Comparison of ENCODE assay signal across 8 mouse cellular contexts in genomic region chr2:115384414-115385180, GRCm38 (mm10).
A peak's percentile ranks its signal among the peaks of the same experiment; 100 is the strongest.
DNase-seq lines count a peak whose midpoint lies in the region; ATAC-seq and TF ChIP-seq lines count a peak whose summit lies in the region.

No protein-coding gene starts in this region.

- no peaks in the 10 kb centered on the region for H3K36me3 ChIP-seq in heart, embryonic 13.5 days
- H3K36me3 ChIP-seq in intestine, embryonic 15.5 days, result no peaks in the 10 kb centered on the region
- H3K36me3 ChIP-seq in midbrain, postnatal 0 days (ENCODE audit: insufficient read depth, low read length), result no peaks in the 10 kb centered on the region

- no peaks in the 10 kb centered on the region for H3K27me3 ChIP-seq in heart, embryonic 13.5 days (replicated peaks)
- H3K27me3 ChIP-seq in intestine, embryonic 15.5 days (replicated peaks), result no peaks in the 10 kb centered on the region
- no peaks in the 10 kb centered on the region for H3K27me3 ChIP-seq in midbrain, postnatal 0 days (ENCODE audit: insufficient read depth, low read length)

- H3K4me2 ChIP-seq in heart, embryonic 13.5 days, result peak overlapping the region; percentile 59
- H3K4me2 ChIP-seq in intestine, embryonic 15.5 days (replicated peaks), result no peak overlapping the region
- H3K4me2 ChIP-seq in midbrain, postnatal 0 days (ENCODE audit: low read depth, low read length, poor library complexity, severe bottlenecking), result no peak overlapping the region

- H3K4me1 ChIP-seq in heart, embryonic 13.5 days, result peaks cover 39% of the 10 kb centered on the region
- peaks cover 6% of the 10 kb centered on the region for H3K4me1 ChIP-seq in intestine, embryonic 15.5 days (replicated peaks)
- no peaks in the 10 kb centered on the region for H3K4me1 ChIP-seq in midbrain, postnatal 0 days (ENCODE audit: insufficient read depth, low read length)

- peak; percentile 75; the same call in 1 of the 2 replicates for ATAC-seq in heart, embryonic 13.5 days (ENCODE audit: extremely low read depth, insufficient number of reproducible peaks, low FRiP score, low TSS enrichment)
- peak; percentile 81 for ATAC-seq in intestine, embryonic 15.5 days
- ATAC-seq in midbrain, postnatal 0 days (ENCODE audit: low FRiP score), result no peak

- no peak overlapping the region for H3K9ac ChIP-seq in heart, embryonic 13.5 days
- no peak overlapping the region for H3K9ac ChIP-seq in intestine, embryonic 15.5 days
- no peak overlapping the region for H3K9ac ChIP-seq in midbrain, postnatal 0 days (replicated peaks; ENCODE audit: low read length, poor library complexity, severe bottlenecking)

- peak overlapping the region; percentile 14; the same call in 1 of the 2 replicates for H3K4me3 ChIP-seq in heart, embryonic 13.5 days
- H3K4me3 ChIP-seq in intestine, embryonic 15.5 days (replicated peaks), result no peak overlapping the region
- H3K4me3 ChIP-seq in midbrain, postnatal 0 days (ENCODE audit: low read depth, low read length), result no peak overlapping the region

- 27% methylated on average over 13 of the region's 13 CpGs for WGBS in heart, embryonic 13.5 days
- WGBS in intestine, embryonic 15.5 days, result 39% methylated on average over 13 of the region's 13 CpGs
- WGBS in midbrain, postnatal 0 days, result 46% methylated on average over 13 of the region's 13 CpGs

- no peak for TF ChIP-seq CTCF in midbrain, postnatal 0 days (IDR thresholded peaks at IDR 0.05)

- no peaks in the 10 kb centered on the region for H3K9me3 ChIP-seq in heart, embryonic 13.5 days
- H3K9me3 ChIP-seq in intestine, embryonic 15.5 days, result no peaks in the 10 kb centered on the region
- no peaks in the 10 kb centered on the region for H3K9me3 ChIP-seq in midbrain, postnatal 0 days (ENCODE audit: low read length)

- H3K27ac ChIP-seq in heart, embryonic 13.5 days (replicated peaks), result peak overlapping the region; percentile 96
- H3K27ac ChIP-seq in intestine, embryonic 15.5 days, result 0 out of 2 replicates have a peak overlapping the region, but pooled peaks have one; percentile 6
- no peak overlapping the region for H3K27ac ChIP-seq in midbrain, postnatal 0 days (ENCODE audit: low read depth, low read length)

- no peak for DNase-seq in heart, adult 8-10 months (ENCODE audit: low spot score)
- peak; percentile 50 for DNase-seq in embryo, embryonic 11 days
- DNase-seq in midbrain, postnatal 0 days (ENCODE audit: low spot score), result peak; percentile 62
- DNase-seq in ovary, postnatal 10 days (ENCODE audit: low spot score), result no peak
- DNase-seq in frontal cortex, postnatal 36 days (ENCODE audit: low spot score in 2 of 2), result no peak
- DNase-seq in testis, postnatal 10 days (ENCODE audit: low spot score), result no peak

Comparison
In these comparisons a context has a peak if more than half of its experiments do, and no peak if none do; other contexts are left out.
1. DNase-seq: peak in embryo, embryonic 11 days (single experiment) and midbrain, postnatal 0 days (single experiment); none in heart, adult 8-10 months (single experiment), ovary, postnatal 10 days (single experiment), frontal cortex, postnatal 36 days (0 of 2) and testis, postnatal 10 days (single experiment).